Mouse (Mus musculus) olfactory bulb, adult 2 months (tissue): ENCODE results near the gene Fabp1. TPM values are rescaled to one million over a fixed set of nuclear protein-coding genes. Genes with fewer than 3 reads are reported as not detected.

Experiments used
- H3K27ac ChIP-seq: fragments of 200-500 bp; 2 replicates; pipeline ENCODE4 v1.5.1; 2012; ENCODE audit warnings: low read depth, low read length; ENCODE audit not compliant: insufficient read depth
- H3K4me1 ChIP-seq: fragments of 200-500 bp; 2 replicates; pipeline ENCODE4 v1.6.1; 2012; ENCODE audit warnings: low read length; ENCODE audit not compliant: control insufficient read depth, insufficient read depth
- H3K4me3 ChIP-seq: fragments of 200-500 bp; 2 replicates; pipeline ENCODE4 v1.5.1; 2012; ENCODE audit warnings: mild to moderate bottlenecking, low read depth, low read length, moderate library complexity; ENCODE audit not compliant: insufficient read depth
- CTCF ChIP-seq: fragments of 200-500 bp; IDR thresholded peaks from 2 replicates; pipeline ENCODE4 v1.5.1; 2012; ENCODE audit warnings: low read depth, mild to moderate bottlenecking, low read length, moderate library complexity; ENCODE audit not compliant: insufficient read depth
- POLR2A ChIP-seq: fragments of 200-500 bp; IDR thresholded peaks from 2 replicates; pipeline ENCODE4 v1.6.1; 2012; ENCODE audit warnings: mild to moderate bottlenecking, low read depth, low read length, moderate library complexity; ENCODE audit not compliant: insufficient read depth
- WGBS: fragments of 180-500 bp; shearing (Covaris S2); methylation state at CpG from one replicate; pipeline ENCODE4 v1.1.7; 2018; 5-methylcytosine and 5-hydroxymethylcytosine counted together
- polyA plus RNA-seq: library from polyadenylated mRNA; stranded (reverse); fragments of >200 nt; gene quantifications from 2 replicates; pipeline ENCODE4 v1.2.4, GENCODE M21; 2012; ENCODE audit warnings: low replicate concordance; ENCODE audit not compliant: missing spikeins, insufficient read depth, insufficient read length

Gene Fabp1
- polyA plus RNA-seq, 1 experiment: not detected

GRCm38 (mm10) chr6:71235121-71235520, 35.5 kb downstream of the Fabp1 start:
- WGBS: 83% methylated on average over 13 of the region's 13 CpGs
- Histone ChIP-seq H3K4me3 (no peak overlapping the region), H3K27ac (no peak overlapping the region), H3K4me1 (no peaks in the 10 kb centered on the region)
- TF ChIP-seq POLR2A (no peak), CTCF (no peak)

- H3K27ac ChIP-seq: no peak overlapping the region
- TF ChIP-seq CTCF (no peak), POLR2A (no peak)
- H3K4me3 ChIP-seq: no peak overlapping the region
- no peaks in the 10 kb centered on the region for H3K4me1 ChIP-seq
- WGBS: 91% methylated on average over 3 of the region's 3 CpGs
These were observed 36.3 kb downstream of the Fabp1 start for GRCm38 (mm10) chr6:71235944-71236343.

GRCm38 (mm10) chr6:71236506-71236905, 36.9 kb downstream of the Fabp1 start:
- no peak for TF ChIP-seq POLR2A
- TF ChIP-seq CTCF: no peak
- 91% methylated on average over 6 of the region's 6 CpGs for WGBS
- no peak overlapping the region for H3K4me3 ChIP-seq
- no peaks in the 10 kb centered on the region for H3K4me1 ChIP-seq
- no peak overlapping the region for H3K27ac ChIP-seq

DNA sequence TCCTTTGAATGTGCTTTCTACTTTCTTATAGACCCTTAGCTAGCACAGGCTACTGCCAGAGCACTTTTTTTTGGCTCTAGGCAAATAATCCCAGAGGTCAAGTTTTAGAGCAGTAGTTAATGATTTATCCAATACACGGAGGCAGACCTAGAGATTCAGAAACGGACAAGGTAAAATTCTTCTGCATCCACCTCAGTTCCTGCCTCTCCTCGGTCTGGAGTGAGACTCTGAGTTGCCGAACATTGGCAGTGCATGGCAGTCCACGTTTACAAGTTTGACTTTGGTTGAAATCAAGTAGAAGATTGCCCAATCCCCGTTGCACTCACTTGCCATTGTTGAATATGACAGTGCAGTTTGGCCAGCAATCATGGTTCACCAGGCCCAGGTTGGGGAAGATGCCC, 37.4 kb downstream of the Fabp1 start:
- no peak for TF ChIP-seq POLR2A
- TF ChIP-seq CTCF: no peak
- Histone ChIP-seq H3K27ac (no peak overlapping the region), H3K4me1 (no peaks in the 10 kb centered on the region), H3K4me3 (no peak overlapping the region)
- WGBS: 90% methylated on average over 6 of the region's 6 CpGs

DNA sequence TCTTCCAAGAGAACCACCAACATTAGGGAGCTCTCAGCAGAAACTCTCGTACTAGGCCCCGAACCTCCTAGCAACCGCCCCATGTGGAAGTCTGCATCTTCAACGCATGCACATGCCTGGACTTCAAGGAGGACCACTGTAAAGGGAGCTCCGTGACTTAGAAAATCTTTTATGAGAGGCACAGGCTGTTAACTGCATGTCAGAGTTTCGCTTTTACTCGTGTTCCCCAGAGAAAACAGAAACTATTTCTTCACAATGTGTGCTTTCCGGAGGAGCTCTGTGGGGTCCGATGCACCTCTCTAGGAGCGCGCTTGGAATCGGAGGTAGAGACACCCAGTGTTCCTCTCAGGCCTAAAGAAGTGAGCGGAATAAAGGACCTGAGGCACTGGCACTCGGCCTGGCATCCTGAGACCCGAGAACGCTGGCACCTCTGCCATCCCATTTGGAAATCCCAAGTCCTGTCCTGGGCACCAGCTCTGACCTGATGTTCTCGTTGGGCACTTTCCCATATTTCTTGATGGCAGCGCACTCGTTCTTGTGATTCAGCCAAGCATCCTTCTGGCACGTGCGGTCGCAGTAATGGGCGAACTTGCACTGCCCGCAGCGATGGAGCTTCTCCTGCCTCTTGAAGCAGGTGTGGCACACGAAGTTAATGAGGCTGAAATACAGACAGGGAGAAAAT, 39.6 kb downstream of the Fabp1 start:
- Histone ChIP-seq H3K4me3 (no peak overlapping the region), H3K27ac (no peak overlapping the region), H3K4me1 (no peaks in the 10 kb centered on the region)
- 88% methylated on average over 26 of the region's 26 CpGs for WGBS
- TF ChIP-seq POLR2A (no peak), CTCF (no peak)

- no peaks in the 10 kb centered on the region for H3K4me1 ChIP-seq
- WGBS: 88% methylated on average over 7 of the region's 7 CpGs
- TF ChIP-seq POLR2A (no peak), CTCF (no peak)
- no peak overlapping the region for H3K27ac ChIP-seq
- no peak overlapping the region for H3K4me3 ChIP-seq
These were observed 41.2 kb downstream of the Fabp1 start for GRCm38 (mm10) chr6:71240831-71241230.

DNA sequence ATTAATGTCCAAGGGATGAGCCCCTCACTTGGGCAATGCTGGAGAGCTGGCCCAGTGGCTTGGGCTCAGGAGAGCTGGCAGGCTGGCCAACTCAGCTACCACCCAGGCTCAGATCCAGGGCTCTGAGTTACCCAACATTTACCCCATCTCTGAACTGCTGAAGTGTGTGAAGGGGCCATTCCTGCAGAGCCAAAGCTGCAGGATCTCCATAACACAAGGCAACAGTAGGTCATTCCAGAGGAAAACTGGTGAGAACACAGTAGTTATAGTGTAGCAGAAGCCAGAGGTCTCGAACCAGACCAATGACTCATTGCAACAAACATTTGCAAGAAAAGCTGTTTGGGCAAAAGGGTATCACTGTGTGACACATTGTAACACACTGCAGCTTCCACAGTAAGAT, 43.2 kb downstream of the Fabp1 start:
- 66% methylated on average over 1 of the region's 1 CpGs for WGBS
- Histone ChIP-seq H3K4me3 (no peak overlapping the region), H3K27ac (no peak overlapping the region), H3K4me1 (no peaks in the 10 kb centered on the region)
- no peak for TF ChIP-seq POLR2A
- no peak for TF ChIP-seq CTCF

- 91% methylated on average over 3 of the region's 3 CpGs for WGBS
- TF ChIP-seq POLR2A (no peak), CTCF (no peak)
- Histone ChIP-seq H3K27ac (no peak overlapping the region), H3K4me1 (no peaks in the 10 kb centered on the region), H3K4me3 (no peak overlapping the region)
These were observed 43.6 kb downstream of the Fabp1 start for GRCm38 (mm10) chr6:71243258-71243657.

GRCm38 (mm10) chr6:71248420-71248819, 48.8 kb downstream of the Fabp1 start:
- H3K4me3 ChIP-seq: no peak overlapping the region
- 96% methylated on average over 1 of the region's 1 CpGs for WGBS
- TF ChIP-seq POLR2A: no peak
- no peak for TF ChIP-seq CTCF
- H3K27ac ChIP-seq: no peak overlapping the region
- H3K4me1 ChIP-seq: peaks cover 3% of the 10 kb centered on the region
